Mouse (Mus musculus) v-Abl transformed pro-B cells (cell line): ENCODE results near the gene Rab5if.
"Not testable (repeated sequence)": the region's sequence is repeated elsewhere in the genome, so short reads cannot be mapped to it uniquely, and the experiment has no call there.

Source experiments
- in situ Hi-C, 2 experiments: fragments of 400-800 bp; cut with MboI; formaldehyde crosslinking; loops; one replicate each; pipeline ENCODE4 v1.15.1; 2025; ENCODE audit not compliant: unreplicated experiment in 2 of 2

Rab5if gene

DNA sequence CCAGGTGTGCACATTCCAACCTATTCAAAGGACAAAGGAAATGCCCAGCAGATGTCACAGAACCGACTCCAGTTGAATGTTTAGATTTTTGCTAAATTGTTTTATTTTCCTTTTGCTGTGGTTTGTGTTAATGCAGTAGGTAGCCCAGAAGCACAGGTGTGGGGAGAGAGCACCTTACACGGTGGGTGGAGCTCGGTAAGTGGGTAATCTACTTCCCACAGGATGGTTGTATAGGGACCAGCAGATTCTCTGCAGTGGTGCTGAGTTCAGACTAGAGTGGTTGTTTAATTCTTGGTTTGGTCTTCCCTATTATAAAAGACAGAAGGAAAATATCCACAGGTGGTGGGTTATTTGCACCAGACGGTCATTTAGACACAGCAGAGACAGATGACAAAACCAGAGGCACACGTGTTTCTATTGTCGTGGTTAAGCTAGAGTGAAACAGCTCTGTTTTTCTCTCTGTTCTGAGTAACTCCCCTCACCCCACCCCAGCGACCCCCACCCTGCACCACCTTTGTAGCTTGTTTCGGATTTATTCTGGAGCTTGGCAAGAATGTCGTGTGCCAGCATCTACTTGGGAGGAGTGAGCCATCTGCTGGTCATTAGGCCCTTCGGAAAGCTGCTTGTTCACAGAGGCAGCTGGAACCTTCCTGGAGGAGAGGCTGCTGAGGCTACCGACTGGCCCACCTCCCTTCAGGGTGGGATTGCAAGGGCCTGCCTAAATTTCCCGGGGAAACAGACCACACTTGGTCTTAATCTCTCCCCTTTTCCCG, 8.7 kb upstream of the Rab5if start:
- in situ Hi-C loops, result not testable (repeated sequence)

DNA sequence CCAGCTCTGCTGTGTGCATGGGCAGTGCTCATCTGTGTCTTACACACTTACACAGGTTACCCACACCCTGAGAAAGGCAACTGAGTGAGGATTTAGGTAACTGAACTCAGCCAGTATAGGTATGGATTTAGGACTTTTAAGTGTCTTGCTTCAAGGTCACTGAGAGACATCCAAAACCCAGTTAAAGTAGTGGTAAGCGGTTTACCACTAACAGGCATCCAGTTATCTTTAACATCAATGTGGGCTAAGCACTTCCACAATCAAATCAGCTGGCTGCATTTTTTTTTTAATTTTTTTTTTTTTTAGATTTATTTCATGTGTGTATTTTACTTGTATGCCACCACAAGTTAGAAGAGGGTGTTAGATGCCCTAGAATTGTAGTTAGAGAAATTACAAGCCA, 6.6 kb upstream of the Rab5if start:
- in situ Hi-C loops, result no loop called here

DNA sequence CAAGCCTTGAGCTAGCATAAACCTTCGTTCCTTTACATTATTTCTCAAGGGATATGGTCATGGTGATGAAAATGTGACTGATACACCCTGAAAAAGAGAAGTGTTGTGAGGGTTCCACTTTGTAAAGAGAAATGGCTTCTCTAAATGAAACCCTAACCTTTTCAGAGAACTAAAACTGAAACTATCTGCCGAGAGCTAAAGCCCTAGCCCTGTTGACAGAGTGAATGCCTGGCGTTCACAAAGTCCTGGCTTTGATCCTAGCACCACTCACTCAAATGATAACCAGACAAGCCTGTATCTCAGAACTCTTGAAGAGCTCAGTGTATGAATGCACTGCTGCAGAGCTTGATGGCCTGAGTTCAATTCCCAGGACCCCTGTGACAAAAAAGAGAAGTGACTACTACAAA, 5.5 kb upstream of the Rab5if start:
- in situ Hi-C loops, result no loop called here

DNA sequence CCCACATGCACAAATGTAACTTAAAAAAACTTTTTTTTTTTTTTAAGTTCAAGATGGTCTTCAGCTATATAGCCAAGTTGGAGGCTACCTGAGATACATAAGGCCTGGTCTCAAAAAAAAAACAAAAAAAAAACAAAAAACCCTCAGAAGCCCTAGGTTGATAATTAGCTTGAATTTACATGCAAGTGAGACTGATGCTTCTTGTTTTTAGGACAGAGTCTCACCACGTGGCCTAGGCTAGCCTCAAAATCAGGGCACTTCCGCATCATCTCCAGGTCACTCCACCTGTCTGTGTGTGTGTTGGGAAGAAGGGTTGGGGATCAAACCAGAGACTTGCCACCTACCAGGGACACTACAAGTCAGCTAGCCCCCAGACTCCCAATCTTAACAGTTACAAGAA, 5.1 kb upstream of the Rab5if start, which contains the start of gene 4930518I15Rik:
Gene 4930518I15Rik, minus strand, starts transcription at position 112 of the 400 bp plus-strand sequence.
- in situ Hi-C loops, result no loop called here

DNA sequence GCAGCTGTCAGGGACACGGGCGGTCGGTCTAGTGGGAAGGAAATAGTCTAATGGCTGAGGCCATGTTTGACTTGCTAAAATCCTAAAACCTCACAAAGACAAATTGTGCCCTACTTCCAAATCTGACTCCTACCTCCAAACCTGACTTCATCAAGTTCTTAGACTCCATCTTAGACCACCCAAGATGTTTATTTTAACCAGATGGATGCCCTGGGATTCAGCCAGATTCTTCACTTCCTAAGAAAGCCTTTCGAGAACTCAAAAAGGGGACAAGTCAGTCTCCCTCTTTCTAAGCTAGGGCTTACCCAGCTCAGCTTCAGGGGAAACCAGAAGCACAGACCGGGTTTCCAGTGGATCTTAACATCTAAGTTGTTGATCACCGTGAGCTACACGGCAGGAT, 4.3 kb upstream of the Rab5if start:
- in situ Hi-C loops, result no loop called here

DNA sequence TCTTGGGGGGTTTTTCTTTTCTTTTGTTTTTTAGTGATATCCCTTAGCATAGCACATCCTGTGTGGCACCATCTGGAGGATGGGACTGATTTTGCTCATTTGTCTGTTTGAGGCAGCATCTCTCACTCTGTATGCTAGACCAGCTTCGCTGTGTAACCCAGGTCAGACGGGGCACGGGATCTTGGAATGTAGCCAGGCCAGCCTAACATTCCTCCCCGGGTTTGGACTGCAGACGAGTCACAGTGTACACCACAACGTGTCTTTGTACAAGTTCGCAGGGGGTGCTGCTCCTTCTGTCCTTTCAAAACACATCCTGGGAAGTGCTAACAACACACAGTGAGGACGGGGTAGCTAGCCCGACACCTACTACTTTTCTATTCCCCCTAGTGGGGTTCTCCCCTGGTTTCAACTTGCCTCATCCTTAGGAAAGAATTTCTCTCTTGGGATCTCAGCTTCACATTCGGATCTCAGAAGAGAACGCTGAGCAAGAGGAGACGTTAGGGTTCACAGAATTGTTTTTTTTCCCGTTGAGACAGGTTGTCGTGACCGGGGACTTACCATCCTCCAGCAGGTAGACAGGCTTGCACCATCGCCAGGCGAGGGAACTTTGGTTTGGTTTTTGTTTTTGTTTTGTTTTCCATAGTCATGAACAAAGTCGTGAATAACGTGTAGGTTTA, 749 bp upstream of the Rab5if start:
- in situ Hi-C loops, result loop anchor here (10.0 kb wide), 1 partner anchor 137 kb away; no protein-coding TSS in a partner anchor

DNA sequence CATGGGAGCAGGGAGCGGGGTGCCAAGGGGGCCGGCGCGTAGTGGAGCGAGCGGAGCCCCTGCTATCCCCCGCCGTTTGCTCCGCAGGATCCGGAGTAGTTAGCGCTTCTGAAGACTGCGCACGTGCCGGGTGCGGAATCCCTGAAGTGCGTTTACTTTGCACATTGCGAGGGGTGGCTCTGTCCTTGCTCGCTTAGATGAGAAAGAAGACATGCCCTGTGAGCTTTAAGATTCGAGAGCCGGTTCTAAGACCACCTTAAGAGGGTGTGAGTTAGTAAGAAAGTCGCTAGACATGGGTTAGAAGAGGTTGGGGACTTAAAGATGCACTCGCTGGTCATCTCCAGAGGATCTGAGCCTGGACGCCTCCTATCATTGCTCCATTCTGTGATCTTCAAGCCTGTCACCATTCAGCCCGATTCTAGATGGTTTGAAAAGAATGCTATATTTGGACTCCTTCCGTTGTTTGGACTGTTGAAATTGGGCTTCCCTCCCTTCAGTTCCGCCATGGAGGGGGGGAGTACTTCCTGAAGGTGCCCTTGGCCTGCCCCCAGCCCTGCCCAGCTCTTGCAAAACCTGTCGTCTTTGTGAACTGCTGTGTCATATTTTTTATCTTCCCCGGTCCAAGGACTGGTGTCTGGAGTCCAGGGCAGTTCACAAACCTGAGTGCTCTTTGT, 696 bp downstream of the Rab5if start:
- in situ Hi-C loops, result loop anchor here (10.0 kb wide), 1 partner anchor 139 kb away; no protein-coding TSS in a partner anchor

DNA sequence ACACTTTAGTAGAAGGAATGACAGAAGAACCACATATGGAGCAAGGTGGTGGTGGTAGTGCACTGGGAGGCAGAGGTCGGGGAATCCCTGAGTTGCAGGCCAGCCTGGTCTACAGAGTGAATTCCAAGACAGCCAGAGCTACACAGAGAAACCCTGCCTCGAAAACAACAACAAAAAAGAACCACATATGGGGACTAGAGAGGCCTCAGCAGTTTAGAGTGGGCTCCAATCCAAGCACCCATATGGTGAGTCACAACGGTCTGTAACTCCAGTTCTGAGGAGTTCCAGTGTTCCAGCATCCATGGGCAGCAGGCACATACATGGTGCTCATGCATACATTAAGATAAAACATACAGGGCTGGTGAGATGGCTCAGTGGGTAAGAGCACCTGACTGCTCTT, 1.6 kb downstream of the Rab5if start:
- in situ Hi-C loops, result loop anchor here (10.0 kb wide), 1 partner anchor 140 kb away; no protein-coding TSS in a partner anchor

DNA sequence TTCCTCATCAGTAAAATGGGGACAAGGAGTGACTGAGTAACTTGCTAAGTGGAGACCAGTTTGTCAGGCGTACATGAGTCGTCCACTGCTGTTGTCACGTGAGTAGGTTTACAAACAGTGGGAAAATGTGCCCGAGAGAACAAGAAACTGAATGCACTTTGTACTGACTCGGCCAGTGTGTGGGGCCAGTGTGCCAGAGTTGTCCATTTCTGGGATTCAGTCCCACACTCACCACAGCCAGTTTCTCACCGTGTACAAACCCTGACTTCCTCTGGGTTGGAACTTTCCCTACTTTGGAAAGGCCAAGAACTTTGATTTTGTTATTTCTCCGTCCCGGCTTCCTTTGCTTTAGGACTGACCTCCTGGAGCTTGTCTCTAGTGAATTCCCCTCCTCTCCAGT, 6.1 kb downstream of the Rab5if start:
- in situ Hi-C loops, result loop anchor here (10.0 kb wide), 1 partner anchor 144 kb away; no protein-coding TSS in a partner anchor

DNA sequence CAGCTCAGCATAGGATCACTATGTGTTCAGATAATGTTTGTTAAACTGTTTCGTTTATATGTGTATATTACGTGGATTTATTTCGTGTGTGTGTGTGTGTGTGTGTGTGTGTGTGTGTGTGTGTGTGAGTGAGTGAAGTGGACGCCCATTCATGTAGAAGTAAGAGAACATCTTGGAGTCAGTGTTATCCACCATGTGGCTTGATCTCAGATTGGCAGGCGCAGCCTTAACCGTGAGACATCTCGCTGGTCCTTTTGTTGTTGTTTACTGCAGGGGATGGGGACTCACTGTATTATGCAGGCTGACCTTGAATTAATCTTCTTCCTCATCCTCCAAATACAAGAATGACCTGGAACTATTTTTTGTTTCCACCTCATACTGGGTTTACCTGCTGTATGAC, 6.6 kb downstream of the Rab5if start:
- in situ Hi-C loops, result loop anchor here (10.0 kb wide), 1 partner anchor 145 kb away; no protein-coding TSS in a partner anchor

DNA sequence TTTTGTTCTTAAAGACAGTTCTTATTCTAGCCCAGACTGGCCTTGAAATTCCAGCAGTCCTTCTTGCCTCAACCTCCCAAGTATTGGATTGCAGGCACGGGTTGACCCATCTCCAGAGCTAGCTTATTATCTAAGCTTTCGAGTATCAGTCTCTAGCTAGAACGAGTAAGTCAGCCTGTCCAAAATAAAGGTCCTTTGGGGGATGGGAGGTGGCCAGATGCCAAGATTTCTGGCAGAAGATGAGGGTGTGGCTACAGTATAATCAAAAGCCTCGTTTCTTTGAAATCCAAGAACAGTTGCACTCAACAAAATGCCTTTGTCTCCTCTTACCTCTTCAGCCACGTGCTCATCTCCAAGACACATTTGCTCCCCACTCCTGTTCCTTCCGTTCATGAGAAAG, 7.6 kb downstream of the Rab5if start:
- in situ Hi-C loops, result loop anchor here in 1 of 2 experiments (10.0 kb wide), 1 partner anchor 214 kb away; the partner anchor contains the start of gene Tldc2

DNA sequence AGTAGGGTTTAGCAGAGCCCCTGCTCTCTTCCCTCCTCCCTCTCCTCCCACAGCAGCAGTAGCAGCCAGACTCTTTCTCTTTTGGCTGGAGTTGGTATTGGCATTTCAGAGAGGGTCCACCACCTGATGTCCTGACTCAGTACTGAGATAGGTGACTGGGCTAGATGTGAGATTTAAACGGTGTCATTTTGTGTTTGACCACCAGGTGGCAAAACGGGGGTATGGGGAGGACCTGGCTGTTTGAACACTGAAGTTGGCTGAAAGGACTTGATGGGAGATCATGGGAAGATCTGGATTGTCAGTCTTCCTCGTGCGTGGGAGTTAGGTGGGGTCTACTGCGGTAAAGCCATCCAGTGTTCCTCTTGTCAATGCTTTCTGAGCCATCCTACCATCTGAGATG, 10.7 kb downstream of the Rab5if start:
- in situ Hi-C loops, result loop anchor here in 1 of 2 experiments (10.0 kb wide), 1 partner anchor 211 kb away; the partner anchor contains the start of gene Tldc2

DNA sequence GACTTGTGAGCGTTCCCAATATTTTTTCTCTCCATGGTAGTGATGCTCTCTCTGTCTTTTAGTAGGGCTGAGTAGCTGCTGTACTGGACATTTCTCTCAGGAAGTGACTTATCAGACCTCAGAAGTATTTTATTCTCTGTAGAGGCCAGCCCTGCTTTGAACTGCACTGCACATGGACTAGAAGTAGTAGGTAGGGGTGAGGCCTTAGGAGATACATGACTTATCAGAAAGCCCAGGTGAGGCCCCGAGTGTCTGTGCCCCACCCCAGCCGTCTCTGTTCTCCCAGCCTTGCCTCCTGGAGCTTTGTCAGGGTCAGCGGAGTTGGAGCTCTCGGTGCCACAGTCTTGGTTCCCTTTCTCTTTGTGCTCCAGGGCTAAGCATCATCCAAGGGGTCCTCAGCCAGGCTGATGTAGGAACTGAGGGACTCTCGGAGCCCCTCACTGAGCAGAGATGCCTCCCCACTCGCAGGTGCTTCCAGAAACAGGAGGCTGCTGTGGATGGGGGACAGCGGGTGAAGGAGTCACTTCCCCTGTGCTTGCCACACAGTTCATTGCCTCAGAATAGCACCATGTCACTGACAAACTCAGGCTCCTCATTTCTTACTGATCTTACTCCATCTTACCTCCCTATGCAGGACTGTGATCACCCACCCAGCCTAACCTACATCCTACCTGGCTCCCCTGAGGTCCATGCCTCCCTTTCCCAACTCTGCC, 11.3 kb downstream of the Rab5if start:
- in situ Hi-C loops, result loop anchor here in 1 of 2 experiments (10.0 kb wide), 1 partner anchor 211 kb away; the partner anchor contains the start of gene Tldc2

DNA sequence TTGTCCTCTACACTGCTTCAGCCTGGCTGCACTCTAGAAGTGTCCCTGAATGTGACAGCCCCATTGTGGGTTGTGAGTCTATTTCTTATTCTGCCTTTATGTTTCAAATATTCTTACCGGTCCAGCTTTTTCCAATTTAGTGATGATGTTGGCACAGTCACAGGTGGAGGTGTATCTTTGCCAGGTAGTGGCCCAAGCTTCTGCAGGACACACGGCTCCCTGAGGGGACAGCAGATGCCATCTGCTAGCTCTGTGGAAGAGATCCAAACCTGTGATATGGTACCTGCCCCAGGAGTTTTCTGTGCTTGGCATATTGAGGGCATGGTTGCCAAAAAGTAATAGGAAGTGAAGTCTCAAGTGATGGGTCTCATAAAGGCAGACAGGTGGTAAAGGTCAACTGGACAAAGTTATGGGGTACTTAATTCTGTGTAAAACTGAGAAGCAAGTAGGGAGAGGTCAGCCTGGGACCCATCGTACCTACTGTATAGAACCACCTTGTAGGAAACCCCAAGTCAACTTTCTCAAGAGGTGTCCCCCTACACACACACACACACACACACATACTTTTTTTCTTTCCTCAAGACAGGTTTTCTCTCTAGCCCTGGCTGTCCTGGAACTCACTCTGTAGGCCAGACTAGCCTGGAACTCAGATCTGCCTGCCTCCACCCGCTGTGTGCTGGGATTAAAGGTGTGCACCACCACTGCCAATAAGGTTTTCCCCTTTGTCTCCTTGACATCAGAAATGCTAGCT, 12.0 kb downstream of the Rab5if start:
- in situ Hi-C loops, result loop anchor here (5.0 to 10.0 kb wide), 4 partner anchors 112 to 212 kb away; partner anchors contain the start of gene Tldc2 (in 2 of the 2)

DNA sequence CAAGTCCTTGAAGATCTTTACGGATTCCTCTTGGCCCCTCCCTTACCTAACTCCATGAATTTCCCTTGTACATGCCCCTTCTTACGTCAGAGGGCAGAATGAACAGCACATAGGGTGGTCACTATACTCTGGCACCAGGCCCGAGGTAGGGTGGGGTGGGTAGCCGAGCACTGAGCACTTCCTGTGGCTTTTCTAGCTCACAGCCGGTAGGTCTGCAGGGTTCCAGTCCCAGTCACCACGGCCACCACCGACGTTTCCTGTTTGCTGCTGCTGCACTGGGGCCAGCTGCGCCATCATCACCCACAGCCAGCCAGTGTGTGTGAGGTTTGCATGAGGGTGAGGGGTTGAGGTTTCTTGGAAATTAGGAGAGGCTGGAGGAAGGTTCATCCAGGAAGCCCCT, 14.8 kb downstream of the Rab5if start:
- in situ Hi-C loops, result loop anchor here (5.0 to 10.0 kb wide), 4 partner anchors 110 to 210 kb away; partner anchors contain the start of gene Tldc2 (in 2 of the 2)

DNA sequence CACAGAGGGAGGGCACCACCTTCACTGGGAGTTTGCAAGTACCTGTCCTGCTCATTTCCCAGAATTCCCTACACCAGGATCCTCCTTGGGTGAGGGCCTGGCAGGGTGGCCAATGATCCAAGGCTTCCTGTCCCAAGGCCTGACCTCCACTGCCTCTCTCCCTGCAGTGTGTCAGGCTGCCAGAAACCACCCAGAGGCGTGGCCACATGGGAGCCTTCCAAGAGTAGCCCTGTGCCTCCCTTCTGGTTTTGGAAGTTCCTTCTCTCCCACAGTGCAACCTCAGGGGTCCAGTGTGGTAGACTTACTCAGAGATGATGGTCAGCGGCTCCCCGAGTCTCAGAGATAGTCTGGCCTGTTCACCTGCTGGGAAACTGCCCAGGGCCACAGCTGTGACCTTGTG, 16.6 kb downstream of the Rab5if start:
- in situ Hi-C loops, result loop anchor here (5.0 to 10.0 kb wide), 4 partner anchors 108 to 208 kb away; partner anchors contain the start of gene Tldc2 (in 2 of the 2)

DNA sequence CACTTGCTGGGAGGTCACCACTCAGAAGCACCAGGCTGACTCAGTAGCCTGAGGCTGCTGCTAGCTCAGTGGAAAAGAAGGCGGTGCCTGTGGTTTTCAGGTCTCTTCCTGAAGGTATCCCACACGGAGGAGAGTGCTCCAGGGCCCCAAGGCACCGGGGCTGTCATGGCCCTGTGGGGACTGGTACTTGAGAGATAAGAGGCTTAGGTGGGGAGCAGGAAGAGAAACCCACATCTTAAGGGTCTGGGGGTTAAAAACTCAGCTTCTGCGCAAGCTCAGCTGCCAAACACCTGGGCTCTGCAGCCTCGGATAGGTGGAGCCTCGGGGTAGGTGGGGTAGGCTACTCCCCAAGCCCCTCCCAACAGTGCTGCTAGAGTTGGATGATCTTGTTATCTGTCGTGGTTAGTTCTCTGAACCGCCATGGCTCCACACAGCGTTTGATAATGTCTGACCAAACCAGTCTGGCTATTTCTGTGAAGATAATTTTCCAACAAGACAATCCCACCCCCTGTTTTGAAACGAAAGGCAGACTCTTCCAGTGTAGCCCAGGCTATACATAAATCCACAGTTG, 19.6 kb downstream of the Rab5if start:
- in situ Hi-C loops, result no loop called here

DNA sequence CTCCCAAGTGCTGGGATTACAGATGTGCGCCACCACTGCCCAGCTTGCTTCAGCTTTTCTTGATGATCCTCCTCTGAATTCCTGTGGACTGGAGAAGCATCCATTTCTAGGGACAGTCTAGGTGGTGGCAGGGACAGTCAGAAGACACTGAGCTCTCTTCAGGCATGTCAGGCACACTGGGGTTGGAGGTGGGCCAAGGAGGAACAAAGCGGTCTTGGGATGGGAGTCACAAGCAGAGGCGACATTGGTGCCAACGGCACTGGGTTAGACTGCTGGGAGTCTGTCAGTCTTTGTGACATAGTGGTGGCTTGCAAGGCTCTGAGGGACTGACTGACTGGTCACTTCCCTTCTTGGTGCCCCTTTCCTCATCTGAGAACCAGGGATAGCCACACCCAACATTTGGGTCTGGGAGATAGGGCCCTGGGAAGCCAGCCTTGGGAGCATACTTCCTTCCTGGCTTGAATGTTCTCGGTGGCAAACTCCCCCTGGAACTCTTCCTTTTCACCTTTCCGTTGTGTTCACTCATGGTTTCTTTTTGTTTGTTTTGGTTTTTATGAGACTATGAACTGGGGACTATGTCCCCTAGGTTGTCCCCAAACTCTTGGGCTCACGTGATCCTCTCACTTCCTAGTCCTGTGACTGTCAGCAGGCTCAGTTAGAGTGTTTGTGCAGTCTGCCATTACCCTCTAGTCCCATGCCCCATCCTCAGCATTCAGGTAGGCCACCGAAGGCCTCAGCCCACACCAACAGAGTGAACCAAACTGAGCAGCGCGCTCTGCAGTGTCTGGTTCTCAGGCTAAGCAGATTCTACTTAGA, 21.7 kb downstream of the Rab5if start:
- in situ Hi-C loops, result no loop called here
